Mouse (Mus musculus): ENCODE results near the gene Rab20. TPM values are rescaled to one million over a fixed set of nuclear protein-coding genes. Genes with fewer than 3 reads are reported as not detected.

Rab20 gene
- 37.9 and 45.7 TPM in 2 replicates for polyA plus RNA-seq (2012; rRNA removed)

DNA sequence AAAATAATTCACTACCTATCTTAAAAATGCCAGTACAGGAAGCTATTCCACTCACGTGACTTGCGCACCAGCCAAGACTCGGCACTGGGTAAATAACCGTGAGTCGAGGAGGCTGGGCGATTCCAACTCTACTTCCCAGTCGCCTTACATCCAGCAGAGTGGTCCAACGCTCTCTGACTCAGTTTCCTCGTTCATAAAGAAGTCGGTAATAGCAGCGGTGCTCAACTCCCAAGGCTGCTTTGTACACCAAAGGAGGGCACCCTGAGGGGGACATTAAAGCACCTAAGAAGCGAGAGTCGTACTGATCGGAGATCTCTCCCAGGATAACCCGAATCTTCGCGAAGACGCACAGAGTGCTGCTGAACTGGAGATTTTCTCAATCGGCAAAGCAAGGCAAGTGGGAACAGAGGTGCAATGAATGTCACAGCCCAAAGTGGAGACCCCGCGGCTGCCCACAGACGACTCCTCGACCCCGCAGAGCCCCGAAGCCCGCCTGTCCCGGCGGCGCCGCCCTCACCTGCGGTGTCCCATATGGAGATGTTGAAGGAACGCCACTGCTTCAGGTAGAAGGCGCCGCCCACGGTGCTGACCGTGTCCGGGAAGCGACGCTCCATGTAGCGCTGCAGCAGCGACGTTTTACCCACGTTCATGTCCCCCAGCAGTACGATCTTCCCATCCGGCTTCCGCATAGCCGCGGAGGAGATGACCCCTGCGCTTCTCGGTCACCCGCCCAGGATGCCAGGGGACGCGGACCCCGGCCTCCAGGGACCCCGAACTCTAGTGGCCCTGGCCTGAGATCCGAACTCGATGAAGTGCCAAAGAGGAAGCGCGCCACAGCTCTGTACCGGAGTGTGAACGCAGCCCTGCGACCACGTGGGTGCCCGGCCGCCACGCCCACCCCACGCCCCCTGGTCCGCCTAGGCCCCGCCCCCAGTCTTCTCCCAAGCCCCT lies at the start of gene Rab20:
TSS of gene Rab20 (minus strand) at position 900 of the 951 bp plus-strand sequence.

GRCm38 (mm10) chr8:11497017-11497990 lies 18.8 kb upstream of the Rab20 start, which contains the start of gene Naxd:
Gene Naxd, plus strand, starts transcription at chr8:11497506.

Other genes starting within 250 kb of the Rab20 start
- gene Col4a2, start 165.9 kb downstream of the Rab20 start, polyA plus RNA-seq (2012; rRNA removed): 154 and 161 TPM in 2 replicates
- 679 and 768 TPM in 2 replicates for gene Col4a1, start 165.9 kb downstream of the Rab20 start, polyA plus RNA-seq (2012; rRNA removed)
- 142 and 145 TPM in 2 replicates for gene Naxd, start 18.8 kb upstream of the Rab20 start, polyA plus RNA-seq (2012; rRNA removed)
- gene Cars2, start 72.1 kb upstream of the Rab20 start, polyA plus RNA-seq (2012; rRNA removed): 77.6 and 91.8 TPM in 2 replicates
- gene Ing1, start 76.9 kb upstream of the Rab20 start, polyA plus RNA-seq (2012; rRNA removed): 17.6 and 20.0 TPM in 2 replicates
- gene Ankrd10, start 157.0 kb upstream of the Rab20 start, polyA plus RNA-seq (2012; rRNA removed): 181 and 193 TPM in 2 replicates
- gene 1700016D06Rik, start 222.4 kb upstream of the Rab20 start, polyA plus RNA-seq (2012; rRNA removed): not detected in 2 replicates
- gene Arhgef7, start 249.0 kb upstream of the Rab20 start, polyA plus RNA-seq (2012; rRNA removed): 39.7 and 46.7 TPM in 2 replicates

All from ovary, adult 2 months (tissue).